Mouse (Mus musculus): Measurements from ENCODE around the gene Slc48a1.

Slc48a1 gene

GRCm38 (mm10) chr15:97826588-97827261 lies 48.4 kb downstream of the Slc48a1 start:
- DNase-seq (ENCODE audit: low spot score), result no peak

DNA sequence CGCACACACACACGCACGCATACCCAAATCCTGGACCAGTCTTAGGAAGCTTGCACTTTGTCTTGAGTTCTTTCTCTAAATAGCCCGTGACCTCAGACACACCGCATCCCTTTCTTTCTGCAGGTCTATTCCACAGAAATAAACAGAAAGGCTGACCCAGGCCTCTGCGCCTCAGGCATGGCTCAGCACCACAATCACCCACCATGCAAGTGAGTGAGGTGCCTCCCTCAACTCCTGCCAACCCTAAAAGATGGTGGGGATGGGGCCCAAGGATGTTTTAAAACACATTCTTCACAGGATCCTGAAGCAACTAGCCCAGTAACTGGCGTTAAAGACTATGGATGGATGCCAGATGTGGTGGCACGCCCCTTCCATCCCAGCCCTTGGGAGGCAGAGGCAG lies 49.1 kb downstream of the Slc48a1 start:
- no peak for DNase-seq (ENCODE audit: low spot score)

DNA sequence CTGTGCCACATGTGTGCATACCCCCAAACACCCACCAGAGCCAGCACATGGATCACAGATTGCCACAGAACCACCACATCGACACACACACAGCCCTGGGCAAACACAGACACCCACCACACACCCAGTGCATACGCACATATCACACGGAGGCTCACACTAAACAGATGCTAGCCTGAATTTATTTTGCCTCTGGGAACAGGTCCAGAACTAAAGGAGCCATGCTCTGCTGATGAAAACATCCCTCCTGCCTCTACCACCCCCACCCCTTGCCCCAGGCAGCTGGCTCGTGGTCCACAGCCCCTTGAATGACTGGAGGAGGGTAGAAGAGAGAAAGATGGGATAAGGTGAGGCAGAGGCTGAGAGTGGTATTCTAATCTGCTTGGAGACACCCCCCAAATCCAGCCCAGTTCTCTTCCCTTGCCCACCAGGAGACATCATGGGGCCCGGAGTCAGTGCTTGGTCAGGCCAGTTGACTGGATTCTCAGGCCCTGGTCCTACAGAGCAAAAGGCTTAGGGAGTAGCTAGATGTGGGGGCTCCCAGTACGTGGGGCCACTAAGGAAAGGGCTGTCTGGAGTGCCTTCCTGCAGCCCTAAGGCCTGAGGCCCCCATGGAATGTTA lies 50.0 kb downstream of the Slc48a1 start:
- no peak for DNase-seq (ENCODE audit: low spot score)

DNA sequence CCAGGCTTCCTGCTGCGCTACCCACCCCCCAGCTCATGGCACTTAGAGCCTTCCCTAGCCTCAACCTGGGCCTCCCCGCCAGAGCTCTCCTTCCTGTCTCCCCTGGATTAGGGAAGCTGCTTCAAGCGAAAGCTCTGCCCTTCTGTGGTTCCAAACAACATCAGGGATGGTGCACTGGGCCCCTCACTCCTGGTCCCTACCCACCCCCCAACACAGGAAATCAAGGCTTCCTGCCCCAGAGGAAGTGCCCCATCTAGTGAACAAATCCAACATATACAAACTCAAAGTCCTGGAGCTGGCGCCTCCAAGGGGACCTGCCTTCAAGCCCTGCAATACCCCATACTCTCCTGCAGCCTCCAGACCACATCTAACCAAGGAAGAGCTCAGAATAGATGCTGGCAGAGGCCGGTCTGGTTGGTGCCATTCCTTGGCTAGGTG lies 50.6 kb downstream of the Slc48a1 start:
- DNase-seq (ENCODE audit: low spot score), result peak; percentile 79

DNA sequence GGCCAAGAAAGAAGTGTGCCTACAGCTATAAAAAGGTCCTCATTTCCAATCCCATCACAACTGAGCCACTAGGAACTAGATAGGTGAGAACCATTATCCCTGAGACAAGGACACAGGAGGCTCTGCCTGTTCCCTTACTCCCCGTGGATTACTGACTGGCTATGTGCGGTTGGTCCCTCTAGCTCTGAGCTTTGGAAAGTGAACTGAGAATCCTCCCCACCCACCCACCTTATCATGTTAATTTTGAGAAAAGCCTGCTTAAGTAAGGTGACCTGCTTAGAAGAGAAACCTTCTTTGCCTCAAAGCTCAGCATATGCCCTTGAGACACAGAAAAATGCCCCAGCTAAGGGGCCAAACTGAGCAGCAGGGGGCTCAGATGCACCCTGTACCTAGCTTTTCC lies 51.1 kb downstream of the Slc48a1 start:
- DNase-seq (ENCODE audit: low spot score), result no peak

GRCm38 (mm10) chr15:97830253-97830787 lies 52.0 kb downstream of the Slc48a1 start:
- no peak for DNase-seq (ENCODE audit: low spot score)

DNA sequence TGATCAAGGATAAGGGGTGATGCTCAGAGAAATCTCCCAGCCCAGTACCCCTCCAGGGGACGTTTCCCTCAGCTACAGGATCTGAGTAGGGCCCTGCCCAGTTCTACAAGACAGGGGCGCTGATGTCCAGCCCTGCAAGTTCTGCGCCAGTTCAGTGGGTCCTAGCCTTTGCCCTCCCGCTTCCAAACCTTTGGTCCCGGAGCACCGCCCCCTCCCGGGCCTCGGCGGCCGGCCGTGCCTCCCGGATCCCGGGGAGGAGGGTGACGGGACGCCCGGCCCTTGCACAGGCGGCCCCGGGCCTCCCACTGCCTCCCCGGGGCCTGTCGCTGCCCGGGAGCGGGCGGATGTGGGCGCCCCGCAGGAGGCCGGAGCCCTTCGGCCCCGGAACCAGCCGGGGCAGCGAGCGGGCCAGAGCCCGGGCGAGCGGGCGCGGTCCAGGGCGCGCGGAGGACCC lies 52.5 kb downstream of the Slc48a1 start:
- no peak for DNase-seq (ENCODE audit: low spot score)

GRCm38 (mm10) chr15:97831242-97831986 lies 53.1 kb downstream of the Slc48a1 start:
- peak; percentile 70 for DNase-seq (ENCODE audit: low spot score)

GRCm38 (mm10) chr15:97831987-97832640 lies 53.8 kb downstream of the Slc48a1 start:
- DNase-seq (ENCODE audit: low spot score), result peak; percentile 62

GRCm38 (mm10) chr15:97832764-97833479 lies 54.6 kb downstream of the Slc48a1 start:
- no peak for DNase-seq (ENCODE audit: low spot score)

GRCm38 (mm10) chr15:97836153-97836893 lies 58.0 kb downstream of the Slc48a1 start:
- no peak for DNase-seq (ENCODE audit: low spot score)

- DNase-seq (ENCODE audit: low spot score), result no peak
Observed at GRCm38 (mm10) chr15:97836894-97837247, 58.6 kb downstream of the Slc48a1 start.

GRCm38 (mm10) chr15:97837491-97838061 lies 59.3 kb downstream of the Slc48a1 start:
- DNase-seq (ENCODE audit: low spot score), result peak; percentile 85

GRCm38 (mm10) chr15:97838395-97838794 lies 60.1 kb downstream of the Slc48a1 start:
- no peak for DNase-seq (ENCODE audit: low spot score)

GRCm38 (mm10) chr15:97839012-97839411 lies 60.7 kb downstream of the Slc48a1 start:
- no peak for DNase-seq (ENCODE audit: low spot score)

GRCm38 (mm10) chr15:97839473-97839872 lies 61.2 kb downstream of the Slc48a1 start:
- DNase-seq (ENCODE audit: low spot score), result no peak

- DNase-seq (ENCODE audit: low spot score), result peak; percentile 91
Observed at GRCm38 (mm10) chr15:97839991-97840455, 61.7 kb downstream of the Slc48a1 start.

DNA sequence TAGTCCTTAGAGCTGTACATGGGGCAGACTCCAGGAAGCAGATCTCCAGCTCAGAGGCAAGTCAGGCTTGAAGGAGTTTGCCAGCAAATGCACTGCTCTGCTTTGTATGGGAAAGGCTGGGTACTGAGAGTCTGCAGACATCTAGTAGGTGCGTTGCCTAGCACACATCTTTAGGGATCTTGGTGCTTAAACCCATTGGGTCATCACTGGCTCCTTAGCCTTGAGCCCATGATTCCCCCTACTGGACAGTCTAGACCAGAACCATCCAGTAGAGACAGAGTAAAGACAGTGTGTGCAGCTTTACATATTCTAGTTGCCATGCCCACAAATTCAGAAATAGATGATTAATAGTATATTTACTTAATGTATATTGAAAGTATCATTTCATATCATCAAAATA lies 62.5 kb downstream of the Slc48a1 start:
- DNase-seq (ENCODE audit: low spot score), result no peak

- no peak for DNase-seq (ENCODE audit: low spot score)
Observed at GRCm38 (mm10) chr15:97841383-97841782, 63.1 kb downstream of the Slc48a1 start.

DNA sequence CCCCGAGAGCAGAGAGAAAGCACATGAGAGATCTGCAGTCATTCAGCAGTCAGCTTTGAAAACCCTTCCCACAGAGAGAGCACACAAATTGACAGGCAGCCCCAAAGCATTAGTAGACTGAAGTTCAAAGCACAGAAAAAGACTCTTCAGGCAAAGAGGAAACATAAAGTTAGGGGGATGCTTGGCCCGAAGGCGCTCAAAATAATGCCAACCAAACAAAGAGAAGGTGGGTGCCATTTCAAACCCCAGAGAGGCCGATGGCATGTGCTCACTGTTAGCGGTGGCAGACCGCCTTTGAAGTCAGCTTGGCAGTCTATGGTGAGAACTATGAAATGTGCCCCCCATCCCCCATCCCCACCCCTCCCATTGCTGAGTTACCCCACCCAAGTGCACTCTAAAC lies 63.7 kb downstream of the Slc48a1 start:
- no peak for DNase-seq (ENCODE audit: low spot score)
